Comparison of ENCODE assay signal across 41 mouse cellular contexts in the genomic region with DNA sequence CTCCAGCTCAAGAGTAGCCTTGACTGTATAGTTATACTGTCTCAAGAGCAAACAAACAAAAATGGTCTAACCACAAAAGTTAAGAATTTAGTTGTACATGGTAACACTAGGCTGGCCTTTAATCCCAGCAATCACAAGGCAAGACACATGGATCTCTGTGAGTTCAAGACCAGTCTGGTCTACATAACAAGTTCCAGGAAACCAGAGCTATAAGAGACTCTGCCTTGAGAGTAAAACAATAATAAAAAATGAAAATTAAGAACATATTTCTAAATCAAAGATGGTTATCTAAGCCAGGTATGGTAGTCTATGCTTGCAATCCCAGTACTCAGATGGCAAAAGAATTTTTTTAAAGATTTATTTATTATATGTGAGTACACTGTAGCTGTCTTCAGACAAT. TPM values are rescaled to one million over a fixed set of nuclear protein-coding genes. Genes with fewer than 3 reads are reported as not detected.
"Had no signal": no experiment of that assay in that cellular context is flagged by ENCODE, and none has a peak within 500 bp of the region (broad histone marks: within the 10 kb centered on the region; RNA-seq: fewer than 3 reads in every experiment).

No protein-coding gene starts in this region.

- DNase-seq: left cerebral cortex, postnatal 4 days; liver; liver, embryonic 13.5 days; liver, postnatal 0 days; lung, adult 18-20 months; lung, adult 2 months; lung, embryonic 14.5 days; lung, postnatal 10 days; lung, postnatal 14 days; lung, postnatal 36 days; lung, postnatal 4 days; midbrain, embryonic 14.5 days had no signal

- ATAC-seq: liver, embryonic 12.5 days; liver, postnatal 0 days; lung, postnatal 0 days; midbrain, embryonic 13.5 days; midbrain, embryonic 15.5 days; midbrain, embryonic 16.5 days had no signal

- H3K27ac ChIP-seq: limb, embryonic 10.5 days; limb, embryonic 12.5 days; limb, embryonic 13.5 days; limb, embryonic 15.5 days; liver, embryonic 12.5 days; liver, embryonic 13.5 days; liver, embryonic 14.5 days; liver, embryonic 15.5 days; lung, embryonic 15.5 days; macrophage; midbrain, embryonic 12.5 days; midbrain, embryonic 13.5 days; midbrain, embryonic 15.5 days; neural tube, embryonic 12.5 days; neural tube, embryonic 13.5 days had no signal

- H3K27me3 ChIP-seq: limb, embryonic 13.5 days; limb, embryonic 15.5 days; liver, embryonic 13.5 days; lung, embryonic 15.5 days; midbrain, embryonic 15.5 days; neural tube, embryonic 12.5 days had no signal

- H3K9ac ChIP-seq: limb, embryonic 12.5 days; limb, embryonic 13.5 days; limb, embryonic 15.5 days; liver, embryonic 12.5 days; liver, embryonic 13.5 days; liver, embryonic 14.5 days; liver, embryonic 15.5 days; liver, postnatal 0 days; lung, embryonic 14.5 days; lung, embryonic 15.5 days; midbrain, embryonic 12.5 days; midbrain, embryonic 13.5 days; midbrain, embryonic 15.5 days; neural tube, embryonic 12.5 days; neural tube, embryonic 13.5 days had no signal

- H3K4me3 ChIP-seq: limb, embryonic 10.5 days; limb, embryonic 12.5 days; limb, embryonic 13.5 days; limb, embryonic 15.5 days; liver, embryonic 12.5 days; liver, embryonic 13.5 days; liver, embryonic 15.5 days; lung, embryonic 15.5 days; megakaryocyte, embryonic 14.5 days; midbrain, embryonic 12.5 days; midbrain, embryonic 13.5 days; midbrain, embryonic 15.5 days; myocyte; neural tube, embryonic 12.5 days; neural tube, embryonic 13.5 days had no signal

- H3K9me3 ChIP-seq: limb, embryonic 10.5 days; limb, embryonic 12.5 days; limb, embryonic 13.5 days; limb, embryonic 15.5 days; liver, embryonic 12.5 days; liver, embryonic 13.5 days; liver, embryonic 15.5 days; lung, embryonic 15.5 days; megakaryocyte, embryonic 14.5 days; midbrain, embryonic 12.5 days; midbrain, embryonic 13.5 days; midbrain, embryonic 15.5 days; neural tube, embryonic 12.5 days; neural tube, embryonic 13.5 days had no signal

- H3K4me2 ChIP-seq: limb, embryonic 12.5 days; limb, embryonic 13.5 days; limb, embryonic 15.5 days; liver, embryonic 11.5 days; liver, embryonic 12.5 days; liver, embryonic 13.5 days; liver, embryonic 15.5 days; lung, embryonic 14.5 days; lung, embryonic 15.5 days; midbrain, embryonic 12.5 days; midbrain, embryonic 13.5 days; midbrain, embryonic 15.5 days; neural tube, embryonic 12.5 days; neural tube, embryonic 13.5 days had no signal

- H3K36me3 ChIP-seq: limb, embryonic 10.5 days; limb, embryonic 12.5 days; limb, embryonic 13.5 days; limb, embryonic 15.5 days; liver, embryonic 12.5 days; liver, embryonic 13.5 days; liver, embryonic 15.5 days; lung, embryonic 15.5 days; midbrain, embryonic 12.5 days; midbrain, embryonic 13.5 days; midbrain, embryonic 15.5 days; neural tube, embryonic 12.5 days; neural tube, embryonic 13.5 days had no signal

RNA-seq across cellular contexts. Expression of gene Arhgef15, which starts 7.8 kb away (rescaled TPM):
- total RNA-seq: megakaryocyte-erythroid progenitor cell, adult 5-6 weeks; monocyte, adult 5-6 weeks had no signal
- polyA plus RNA-seq: macrophage had no signal

RNA-seq across cellular contexts. Expression of gene Odf4, which starts 38.2 kb away (rescaled TPM):
- total RNA-seq: liver, adult 2 months; megakaryocyte progenitor cell, adult 5-6 weeks; megakaryocyte, adult 5-6 weeks; megakaryocyte-erythroid progenitor cell, adult 5-6 weeks; monocyte, adult 5-6 weeks had no signal
- polyA plus RNA-seq: limb, embryonic 10.5 days; limb, embryonic 11.5 days; limb, embryonic 12.5 days; limb, embryonic 13.5 days; limb, embryonic 14.5 days; limb, embryonic 15.5 days; liver, adult 2 months; liver, embryonic 11.5 days; liver, embryonic 12.5 days; liver, embryonic 13.5 days; liver, embryonic 14.5 days; liver, embryonic 15.5 days; liver, embryonic 16.5 days; liver, postnatal 0 days; lung, embryonic 14.5 days; lung, embryonic 15.5 days; lung, embryonic 16.5 days; lung, postnatal 0 days; macrophage; myocyte; neural tube, embryonic 11.5 days; neural tube, embryonic 12.5 days had no signal
